Mouse (Mus musculus) hindbrain, embryonic 13.5 days (tissue): ENCODE measurements around the gene Cd164l2. TPM values are rescaled to one million over a fixed set of nuclear protein-coding genes. Genes with fewer than 3 reads are reported as not detected.

Source experiments
- ATAC-seq: fragments of 200-750 bp; cut with Nextera tagmentation; 2 replicates; pipeline ENCODE4 v1.8.0; 2017; ENCODE audit warnings: moderate TSS enrichment; ENCODE audit not compliant: low FRiP score
- H3K27ac ChIP-seq: fragments of 300-500 bp; sonication (generic); 2 replicates; pipeline ENCODE4 v1.5.1; 2015; ENCODE audit warnings: inconsistent platforms, mild to moderate bottlenecking, moderate library complexity
- H3K27me3 ChIP-seq: fragments of 300-500 bp; sonication (generic); 2 replicates; pipeline ENCODE4 v1.6.1; 2015; ENCODE audit warnings: mild to moderate bottlenecking, inconsistent platforms
- H3K36me3 ChIP-seq: fragments of 300-500 bp; sonication (generic); 2 replicates; pipeline ENCODE4 v1.6.1; 2015; ENCODE audit warnings: mild to moderate bottlenecking, inconsistent platforms
- H3K4me1 ChIP-seq: fragments of 300-500 bp; sonication (generic); replicated peaks from 2 replicates; pipeline ENCODE4 v1.6.1; 2015; ENCODE audit warnings: inconsistent platforms
- H3K4me2 ChIP-seq: fragments of 300-500 bp; sonication (generic); 2 replicates; pipeline ENCODE4 v1.6.1; 2015; ENCODE audit warnings: inconsistent platforms, mild to moderate bottlenecking, moderate library complexity
- H3K4me3 ChIP-seq: fragments of 300-500 bp; sonication (generic); 2 replicates; pipeline ENCODE4 v1.5.1; 2015; ENCODE audit warnings: mild to moderate bottlenecking, inconsistent platforms
- H3K9ac ChIP-seq: fragments of 300-500 bp; sonication (generic); 2 replicates; pipeline ENCODE4 v1.6.1; 2015; ENCODE audit warnings: mild to moderate bottlenecking, inconsistent platforms
- H3K9me3 ChIP-seq: fragments of 300-500 bp; sonication (generic); 2 replicates; pipeline ENCODE4 v1.6.1; 2016; ENCODE audit warnings: inconsistent platforms
- WGBS: fragments of 180-500 bp; shearing (Covaris S2); methylation state at CpG from one replicate; pipeline ENCODE4 v1.1.7; 2015; 5-methylcytosine and 5-hydroxymethylcytosine counted together
- polyA plus RNA-seq: library from polyadenylated mRNA; unstranded; fragments of >200 nt; fragmentation: Nextera tagmentation; extraction: Ambion mirVana; gene quantifications from 2 replicates; pipeline ENCODE4 v1.2.1, GENCODE M21; 2015

The Cd164l2 gene
- polyA plus RNA-seq, 1 experiment from 2014 or later: 0.78 TPM

DNA sequence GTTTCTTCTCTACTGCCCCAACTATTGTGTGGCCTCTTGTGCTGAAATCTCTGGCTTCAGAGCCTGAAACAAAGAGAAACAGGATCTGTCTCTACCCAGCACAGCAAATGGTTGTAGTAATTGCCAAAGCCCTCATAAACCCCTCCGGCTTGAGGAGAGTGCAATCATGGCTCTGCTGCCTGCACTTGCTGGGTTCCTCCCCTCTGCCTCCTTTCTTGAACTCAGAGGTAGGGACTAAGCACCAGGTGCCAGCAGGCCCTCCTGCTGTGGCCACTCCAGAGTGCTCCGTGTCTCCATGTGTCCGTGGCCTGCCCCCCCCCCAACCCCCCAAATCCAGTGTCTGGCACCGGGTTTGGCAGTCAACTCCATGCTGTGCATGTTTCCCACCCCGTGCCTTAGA is 14.6 kb upstream of the Cd164l2 start:
- H3K4me3 ChIP-seq: no peak overlapping the region
- H3K9me3 ChIP-seq: no peaks in the 10 kb centered on the region
- peaks cover 36% of the 10 kb centered on the region for H3K36me3 ChIP-seq
- peak overlapping the region; percentile 36 for H3K9ac ChIP-seq
- no peaks in the 10 kb centered on the region for H3K27me3 ChIP-seq
- 8% methylated on average over 5 of the region's 5 CpGs for WGBS
- H3K4me2 ChIP-seq: no peak overlapping the region
- H3K27ac ChIP-seq: peak overlapping the region; percentile 89
- peaks cover 59% of the 10 kb centered on the region for H3K4me1 ChIP-seq
- peak; percentile 6; the same call in 1 of the 2 replicates for ATAC-seq

DNA sequence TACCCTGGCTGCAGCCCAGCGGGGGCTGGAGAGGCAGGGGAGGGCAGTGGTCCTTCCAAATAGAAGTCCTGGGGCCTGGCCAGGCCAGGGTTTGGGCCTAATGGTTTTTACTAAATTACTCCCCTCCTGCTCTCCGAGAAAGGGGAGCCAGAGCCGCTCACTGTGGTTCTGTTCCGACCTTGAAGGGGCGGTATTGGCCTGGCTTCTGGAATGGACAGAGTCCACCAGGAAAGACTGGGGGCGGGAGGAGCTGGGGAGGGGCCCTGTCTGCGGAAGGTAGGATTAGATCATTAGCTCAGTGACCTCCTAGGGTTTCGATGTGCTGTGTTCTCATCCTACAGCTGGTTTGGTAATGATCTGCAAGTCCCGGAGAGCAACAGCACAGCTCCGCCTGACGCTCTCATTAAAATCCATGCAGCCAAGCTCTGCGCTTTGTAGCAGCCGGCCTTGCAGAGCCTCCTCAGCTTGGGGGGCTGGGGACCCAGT is 14.1 kb upstream of the Cd164l2 start:
- Histone ChIP-seq H3K4me1 (peaks cover 59% of the 10 kb centered on the region), H3K9me3 (no peaks in the 10 kb centered on the region), H3K4me3 (no peak overlapping the region), H3K27ac (peak overlapping the region; percentile 89), H3K27me3 (no peaks in the 10 kb centered on the region), H3K9ac (peak overlapping the region; percentile 36), H3K4me2 (no peak overlapping the region), H3K36me3 (peaks cover 31% of the 10 kb centered on the region)
- no peak for ATAC-seq
- WGBS: 16% methylated on average over 13 of the region's 13 CpGs

GRCm38 (mm10) chr4:133198337-133199180 is 13.4 kb upstream of the Cd164l2 start:
- no peaks in the 10 kb centered on the region for H3K27me3 ChIP-seq
- no peak; the same call in 1 of the 2 replicates for ATAC-seq

DNA sequence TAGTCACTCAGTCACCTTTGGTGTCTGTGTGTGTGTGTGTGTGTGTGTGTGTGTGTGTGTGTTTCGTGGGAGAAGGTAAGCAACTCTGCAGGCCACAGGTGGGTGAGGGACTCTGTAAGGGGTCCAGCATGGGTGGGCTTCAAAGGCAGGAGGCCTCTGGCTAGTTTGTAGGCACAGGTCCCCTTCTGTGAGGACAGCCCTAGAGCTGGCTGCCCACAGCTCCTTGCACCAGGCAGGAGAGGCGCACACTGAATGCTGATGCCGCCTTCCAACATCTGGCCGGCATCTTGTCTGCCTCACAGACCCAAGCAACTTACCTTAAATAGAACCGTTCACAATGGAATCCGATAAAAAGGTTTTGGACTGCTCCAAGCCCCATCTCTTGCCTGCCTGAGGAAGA is 12.2 kb upstream of the Cd164l2 start:
- no peaks in the 10 kb centered on the region for H3K9me3 ChIP-seq
- H3K4me2 ChIP-seq: no peak overlapping the region
- WGBS: 61% methylated on average over 6 of the region's 6 CpGs
- H3K27me3 ChIP-seq: no peaks in the 10 kb centered on the region
- peaks cover 73% of the 10 kb centered on the region for H3K4me1 ChIP-seq
- no peak overlapping the region for H3K4me3 ChIP-seq
- no peak overlapping the region for H3K27ac ChIP-seq
- H3K9ac ChIP-seq: no peak overlapping the region
- H3K36me3 ChIP-seq: peaks cover 12% of the 10 kb centered on the region
- ATAC-seq: no peak

More at GRCm38 (mm10) chr4:133198337-133199180, 13.4 kb upstream of the Cd164l2 start:
- no peak overlapping the region for H3K4me2 ChIP-seq
- H3K27ac ChIP-seq: peak overlapping the region; percentile 89
- peaks cover 64% of the 10 kb centered on the region for H3K4me1 ChIP-seq
- H3K4me3 ChIP-seq: no peak overlapping the region
- no peaks in the 10 kb centered on the region for H3K9me3 ChIP-seq
- WGBS: 13% methylated on average over 19 of the region's 19 CpGs
- peak overlapping the region; percentile 36 for H3K9ac ChIP-seq
- peaks cover 24% of the 10 kb centered on the region for H3K36me3 ChIP-seq

DNA sequence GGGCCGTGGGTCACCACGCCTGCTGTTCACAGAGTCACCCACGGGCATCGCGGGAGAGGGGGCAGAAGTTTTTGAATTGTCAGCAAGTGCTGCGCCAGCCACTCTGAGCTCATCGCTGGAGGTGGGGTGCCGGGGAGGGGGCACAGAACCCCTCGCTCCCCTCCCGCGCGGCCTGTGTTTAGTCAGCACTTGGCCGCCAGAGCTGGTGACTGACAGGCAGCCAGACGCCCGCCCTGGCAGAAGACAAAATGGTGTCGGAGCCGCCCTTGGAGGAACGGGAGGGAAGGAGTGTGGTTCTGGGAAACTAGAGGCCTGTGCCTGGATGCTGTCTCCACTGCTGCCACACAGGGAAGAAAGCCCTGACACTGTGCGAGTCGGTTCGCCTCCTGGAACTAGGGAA is 11.6 kb upstream of the Cd164l2 start:
- peak overlapping the region; percentile 36; the same call in 1 of the 2 replicates for H3K9ac ChIP-seq

DNA sequence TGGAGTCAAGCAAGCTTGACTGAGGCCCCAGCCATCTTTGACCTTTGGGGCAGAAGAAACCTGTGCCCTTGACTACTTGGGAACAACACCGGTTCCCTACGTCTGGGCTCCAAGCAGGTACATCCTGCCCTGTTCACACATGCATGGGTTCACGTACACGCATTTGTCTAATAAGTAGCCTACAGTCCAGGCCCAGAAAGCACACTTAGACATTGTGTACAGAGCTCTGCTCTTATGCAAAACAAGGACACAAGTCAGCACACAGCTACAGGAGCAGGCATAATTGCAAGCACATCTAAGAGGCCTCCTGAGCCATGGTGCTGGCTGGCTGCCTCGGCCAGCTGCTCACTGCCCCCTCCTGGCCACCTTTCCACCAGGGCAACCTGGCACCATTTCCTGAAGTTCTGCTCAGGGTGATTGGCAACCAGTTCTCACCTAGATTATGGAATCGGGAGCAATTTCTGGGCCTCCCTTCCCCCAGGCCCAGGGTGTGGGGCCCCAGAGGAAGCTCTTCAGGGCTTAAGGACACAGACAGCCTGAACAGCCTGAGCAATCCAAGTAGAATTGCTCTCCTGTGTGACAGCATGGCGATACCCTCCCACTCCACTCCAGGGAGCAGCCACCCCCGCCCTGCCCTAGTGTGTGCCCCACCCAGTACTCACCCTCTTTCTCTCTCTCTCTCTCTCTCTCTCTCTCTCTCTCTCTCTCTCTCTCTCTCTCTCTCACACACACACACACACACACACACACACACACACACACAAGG is 10.7 kb upstream of the Cd164l2 start:
- H3K9me3 ChIP-seq: no peaks in the 10 kb centered on the region
- WGBS: 67% methylated on average over 8 of the region's 8 CpGs
- no peak overlapping the region; the same call in 1 of the 2 replicates for H3K9ac ChIP-seq
- no peak for ATAC-seq
- H3K4me2 ChIP-seq: no peak overlapping the region
- H3K27me3 ChIP-seq: no peaks in the 10 kb centered on the region
- peaks cover 2% of the 10 kb centered on the region; the same call in 1 of the 2 replicates for H3K36me3 ChIP-seq
- H3K4me1 ChIP-seq: peaks cover 71% of the 10 kb centered on the region
- H3K27ac ChIP-seq: peak overlapping the region; percentile 66
- H3K4me3 ChIP-seq: no peak overlapping the region

More for the DNA sequence above, 11.6 kb upstream of the Cd164l2 start:
- 32% methylated on average over 21 of the region's 21 CpGs for WGBS
- Histone ChIP-seq H3K4me3 (no peak overlapping the region), H3K4me1 (peaks cover 78% of the 10 kb centered on the region), H3K36me3 (peaks cover 11% of the 10 kb centered on the region), H3K27me3 (no peaks in the 10 kb centered on the region), H3K27ac (peak overlapping the region; percentile 66), H3K9me3 (no peaks in the 10 kb centered on the region), H3K4me2 (no peak overlapping the region)
- ATAC-seq: no peak

DNA sequence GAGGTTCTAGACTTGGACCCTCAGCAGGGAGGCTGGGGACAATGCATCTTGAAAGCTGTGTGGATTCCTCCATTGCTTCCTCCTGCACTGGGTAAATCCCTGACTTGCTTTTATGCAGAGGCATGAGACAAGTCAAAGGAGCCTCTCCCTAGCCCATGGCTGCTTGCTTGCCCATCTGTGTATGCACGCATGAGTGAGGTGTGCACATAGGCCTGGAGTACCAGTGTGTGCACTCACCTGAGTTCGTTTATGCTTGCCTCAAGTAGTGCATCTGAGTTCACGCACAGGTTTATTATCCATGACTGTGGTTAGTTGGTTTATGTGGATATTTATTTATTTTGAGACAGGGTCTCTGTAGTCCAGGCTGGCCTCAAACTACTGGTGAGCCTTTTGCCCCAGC is 9.7 kb upstream of the Cd164l2 start:
- Histone ChIP-seq H3K4me2 (no peak overlapping the region), H3K27ac (no peak overlapping the region), H3K36me3 (no peaks in the 10 kb centered on the region), H3K9me3 (no peaks in the 10 kb centered on the region), H3K9ac (no peak overlapping the region), H3K4me1 (peaks cover 60% of the 10 kb centered on the region), H3K27me3 (no peaks in the 10 kb centered on the region), H3K4me3 (no peak overlapping the region)
- no peak for ATAC-seq
- 94% methylated on average over 3 of the region's 3 CpGs for WGBS

- WGBS: 62% methylated on average over 3 of the region's 3 CpGs
- Histone ChIP-seq H3K27ac (peak overlapping the region; percentile 44; the same call in 1 of the 2 replicates), H3K36me3 (no peaks in the 10 kb centered on the region), H3K4me3 (no peak overlapping the region), H3K4me1 (peaks cover 47% of the 10 kb centered on the region), H3K9me3 (no peaks in the 10 kb centered on the region), H3K4me2 (no peak overlapping the region), H3K9ac (0 out of 2 replicates have a peak overlapping the region, but pooled peaks have one; percentile 13), H3K27me3 (peaks cover 7% of the 10 kb centered on the region; the same call in 1 of the 2 replicates)
- peak; percentile 34; the same call in 1 of the 2 replicates for ATAC-seq
These were observed 8.3 kb upstream of the Cd164l2 start for GRCm38 (mm10) chr4:133203591-133203990.

- Histone ChIP-seq H3K9ac (peak overlapping the region; percentile 36; the same call in 1 of the 2 replicates), H3K36me3 (no peaks in the 10 kb centered on the region), H3K4me3 (no peak overlapping the region), H3K27me3 (peaks cover 8% of the 10 kb centered on the region; the same call in 1 of the 2 replicates), H3K27ac (peak overlapping the region; percentile 68), H3K4me1 (peaks cover 39% of the 10 kb centered on the region), H3K9me3 (no peaks in the 10 kb centered on the region), H3K4me2 (no peak overlapping the region)
- 32% methylated on average over 7 of the region's 7 CpGs for WGBS
- no peak for ATAC-seq
These were observed 7.6 kb upstream of the Cd164l2 start for GRCm38 (mm10) chr4:133204379-133204778.

DNA sequence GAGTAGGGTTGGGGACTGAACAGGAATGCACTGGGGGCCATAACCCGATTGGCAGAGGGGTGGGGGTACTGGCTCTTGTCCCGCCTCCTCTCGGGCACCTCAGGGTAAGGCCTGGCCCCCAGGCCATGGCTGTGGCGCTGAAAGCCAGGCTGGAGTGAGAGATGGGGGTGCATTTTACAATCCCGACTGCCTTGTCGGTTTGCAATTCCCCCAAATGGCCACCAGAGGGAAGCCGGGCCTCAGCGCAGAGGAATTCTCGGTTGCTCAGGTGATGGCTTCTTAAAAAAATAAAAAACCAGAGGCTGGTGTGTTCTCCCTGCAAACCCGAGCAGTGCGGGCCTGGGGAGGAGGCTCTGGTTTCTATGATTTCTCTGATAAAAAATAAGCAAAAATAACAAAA is 2.6 kb upstream of the Cd164l2 start:
- peaks cover 27% of the 10 kb centered on the region for H3K4me1 ChIP-seq
- H3K36me3 ChIP-seq: no peaks in the 10 kb centered on the region
- no peak overlapping the region for H3K9ac ChIP-seq
- peak; percentile 19; the same call in 1 of the 2 replicates for ATAC-seq
- H3K4me3 ChIP-seq: no peak overlapping the region
- H3K9me3 ChIP-seq: no peaks in the 10 kb centered on the region
- H3K27ac ChIP-seq: no peak overlapping the region
- H3K4me2 ChIP-seq: no peak overlapping the region
- WGBS: 6% methylated on average over 11 of the region's 11 CpGs
- peaks cover 46% of the 10 kb centered on the region for H3K27me3 ChIP-seq

GRCm38 (mm10) chr4:133210023-133210787 is 1.7 kb upstream of the Cd164l2 start:
- no peak overlapping the region for H3K4me2 ChIP-seq
- no peak overlapping the region for H3K27ac ChIP-seq
- H3K4me3 ChIP-seq: no peak overlapping the region
- H3K9me3 ChIP-seq: no peaks in the 10 kb centered on the region
- H3K27me3 ChIP-seq: peaks cover 54% of the 10 kb centered on the region
- H3K9ac ChIP-seq: no peak overlapping the region
- no peaks in the 10 kb centered on the region for H3K36me3 ChIP-seq
- ATAC-seq: no peak
- peaks cover 19% of the 10 kb centered on the region for H3K4me1 ChIP-seq
- WGBS: 93% methylated on average over 24 of the region's 24 CpGs
